Mouse (Mus musculus) MEL (cell line): ENCODE results near the gene Lmx1a. TPM values are rescaled to one million over a fixed set of nuclear protein-coding genes. Genes with fewer than 3 reads are reported as not detected.

ENCODE experiments used
- DNase-seq: peaks from one replicate; pipeline ENCODE4 v3.0.0; 2011; ENCODE audit warnings: low read depth, low spot score
- H3K27ac ChIP-seq: 2 replicates; pipeline ENCODE4 v1.5.1; 2012; ENCODE audit warnings: low read depth, mild to moderate bottlenecking, control low read depth, low read length, moderate library complexity; ENCODE audit not compliant: control insufficient read depth
- H3K27me3 ChIP-seq, 2 experiments: fragments of 150-350 bp in 1 of 2; sonication (generic) in 1 of 2; 2 replicates each; pipeline ENCODE4 v1.6.1; 2012; ENCODE audit warnings: low read length in 2 of 2, mild to moderate bottlenecking in 2 of 2, improper control_type of control experiment in 1 of 2, moderate library complexity in 1 of 2; ENCODE audit not compliant: insufficient read depth in 2 of 2, control insufficient read depth in 1 of 2
- H3K36me3 ChIP-seq, 2 experiments: 2 replicates each; pipeline ENCODE4 v1.6.1; 2012 to 2014; ENCODE audit warnings: low read length in 2 of 2, improper control_type of control experiment in 1 of 2, inconsistent platforms in 1 of 2, mild to moderate bottlenecking in 1 of 2; ENCODE audit not compliant: insufficient read depth in 2 of 2, control insufficient read depth in 1 of 2
- H3K4me1 ChIP-seq, 2 experiments: fragments of 150-350 bp in 1 of 2; sonication (generic) in 1 of 2; 2 replicates each; pipeline ENCODE4 v1.6.1; 2012; ENCODE audit warnings: low read length in 2 of 2, improper control_type of control experiment in 1 of 2, mild to moderate bottlenecking in 1 of 2; ENCODE audit not compliant: insufficient read depth in 2 of 2, control insufficient read depth in 1 of 2
- H3K4me3 ChIP-seq, 2 experiments: fragments of 150-350 bp in 1 of 2; sonication (generic) in 1 of 2; 2 replicates each; pipeline ENCODE4 v1.5.1; 2012; ENCODE audit warnings: low read depth in 2 of 2, low read length in 2 of 2, mild to moderate bottlenecking in 2 of 2, moderate library complexity in 2 of 2, control low read depth in 1 of 2, improper control_type of control experiment in 1 of 2; ENCODE audit not compliant: control insufficient read depth in 1 of 2, insufficient read depth in 1 of 2
- H3K79me2 ChIP-seq: 2 replicates; pipeline ENCODE4 v1.6.1; 2012; ENCODE audit warnings: mild to moderate bottlenecking, low read length, moderate library complexity; ENCODE audit not compliant: control insufficient read depth, poor library complexity, insufficient read depth
- H3K9ac ChIP-seq: 2 replicates; pipeline ENCODE4 v1.6.1; 2012; ENCODE audit warnings: low read depth, mild to moderate bottlenecking, control low read depth, low read length, moderate library complexity; ENCODE audit not compliant: control insufficient read depth, poor library complexity, severe bottlenecking
- H3K9me3 ChIP-seq: fragments of 150-350 bp; sonication (generic); replicated peaks from 2 replicates; pipeline ENCODE4 v1.6.1; 2012; ENCODE audit warnings: mild to moderate bottlenecking, low read length, improper control_type of control experiment, moderate library complexity; ENCODE audit not compliant: insufficient read depth
- HCFC1 ChIP-seq: IDR thresholded peaks from 2 replicates; pipeline ENCODE4 v1.6.1; 2012; ENCODE audit warnings: low read depth, mild to moderate bottlenecking, inconsistent platforms, low read length, improper control_type of control experiment, moderate library complexity
- KAT2A ChIP-seq: conservative IDR thresholded peaks from 2 replicates; pipeline ENCODE4 v1.6.1; 2012; ENCODE audit warnings: low read depth, low read length, improper control_type of control experiment, inconsistent platforms
- MEF2A ChIP-seq: IDR thresholded peaks from 2 replicates; pipeline ENCODE4 v1.6.1; 2014; ENCODE audit warnings: low read depth, mild to moderate bottlenecking, inconsistent platforms, low read length, improper control_type of control experiment; ENCODE audit not compliant: poor library complexity, insufficient replicate concordance, severe bottlenecking; ENCODE audit errors: extremely low read depth
- MYB ChIP-seq: IDR thresholded peaks from 2 replicates; pipeline ENCODE4 v1.6.1; 2011; ENCODE audit warnings: mild to moderate bottlenecking, low read depth, low read length, improper control_type of control experiment
- NRF1 ChIP-seq: IDR thresholded peaks from 2 replicates; pipeline ENCODE4 v1.6.1; 2014; ENCODE audit warnings: low read depth, mild to moderate bottlenecking, inconsistent platforms, low read length, improper control_type of control experiment, moderate library complexity; ENCODE audit not compliant: poor library complexity, insufficient read depth, severe bottlenecking
- POLR2AphosphoS2 ChIP-seq: IDR thresholded peaks from 2 replicates; pipeline ENCODE4 v1.6.1; 2011; ENCODE audit warnings: low read length, improper control_type of control experiment
- RAD21 ChIP-seq: IDR thresholded peaks from 2 replicates; pipeline ENCODE4 v1.6.1; 2011; ENCODE audit warnings: mild to moderate bottlenecking, low read depth, low read length, improper control_type of control experiment
- RCOR1 ChIP-seq: IDR thresholded peaks from 2 replicates; pipeline ENCODE4 v1.6.1; 2012; ENCODE audit warnings: low read depth, mild to moderate bottlenecking, inconsistent platforms, low read length, improper control_type of control experiment
- SMC3 ChIP-seq: IDR thresholded peaks from 2 replicates; pipeline ENCODE4 v1.6.1; 2011; ENCODE audit warnings: low read depth, low read length, improper control_type of control experiment
- ZKSCAN1 ChIP-seq: IDR thresholded peaks from 2 replicates; pipeline ENCODE4 v1.6.1; 2012; ENCODE audit warnings: low read depth, mild to moderate bottlenecking, inconsistent platforms, low read length, improper control_type of control experiment, moderate library complexity
- ZNF384 ChIP-seq: IDR thresholded peaks from 2 replicates; pipeline ENCODE4 v1.6.1; 2012; ENCODE audit warnings: low read depth, mild to moderate bottlenecking, inconsistent platforms, low read length, improper control_type of control experiment
- polyA plus RNA-seq, 2 experiments: library from polyadenylated mRNA; stranded (reverse) in 1 of 2; unstranded in 1 of 2; fragments of >175 nt in 1 of 2; fragments of >200 nt in 1 of 2; gene quantifications; 2 replicates each; pipeline versions ENCODE4 v1.2.1 to v1.2.4; 2012; ENCODE audit warnings: low replicate concordance in 2 of 2, low read depth in 1 of 2; ENCODE audit not compliant: insufficient read length in 2 of 2, insufficient read depth in 1 of 2, missing spikeins in 1 of 2
- total RNA-seq: library from RNA; depleted of rRNA; stranded (reverse); fragments of 300-350 nt; gene quantifications from 2 replicates; pipeline ENCODE4 v1.2.3, GENCODE M21; 2012

Gene Lmx1a
- total and polyA plus RNA-seq, 3 experiments: not detected

GRCm38 (mm10) chr1:167688347-167689231 is 448 bp upstream of the Lmx1a start:
- Histone ChIP-seq H3K9ac (no peak overlapping the region), H3K9me3 (no peaks in the 10 kb centered on the region), H3K79me2 (no peaks in the 10 kb centered on the region), H3K4me1 (no peaks in the 10 kb centered on the region), H3K4me3 (no peak overlapping the region), H3K27ac (no peak overlapping the region), H3K27me3 (no peaks in the 10 kb centered on the region), H3K36me3 (no peaks in the 10 kb centered on the region)
- TF ChIP-seq NRF1 (no peak), SMC3 (no peak), POLR2AphosphoS2 (no peak), MYB (no peak), ZKSCAN1 (no peak), HCFC1 (no peak), RCOR1 (no peak), ZNF384 (no peak), MEF2A (no peak), KAT2A (no peak), RAD21 (no peak)
- DNase-seq: no peak

- no peaks in the 10 kb centered on the region for H3K79me2 ChIP-seq
- no peaks in the 10 kb centered on the region for H3K36me3 ChIP-seq
- H3K9me3 ChIP-seq: no peaks in the 10 kb centered on the region
- no peaks in the 10 kb centered on the region for H3K4me1 ChIP-seq
- no peak overlapping the region for H3K27ac ChIP-seq
- H3K4me3 ChIP-seq: no peak overlapping the region
- DNase-seq: no peak
- H3K27me3 ChIP-seq: no peaks in the 10 kb centered on the region
- H3K9ac ChIP-seq: no peak overlapping the region
- no peak for TF ChIP-seq RCOR1
These were observed 463 bp downstream of the Lmx1a start for GRCm38 (mm10) chr1:167689262-167690137.
